Mouse (Mus musculus): ENCODE results near the gene Sirt7.

GRCm38 (mm10) chr11:120578024-120578693 is 46.9 kb downstream of the Sirt7 start:
- no peak for TF ChIP-seq CTCF (conservative IDR thresholded peaks at IDR 0.05; ENCODE audit: low read length)
- no peak for TF ChIP-seq NANOG (IDR thresholded peaks at IDR 0.05; ENCODE audit: borderline replicate concordance, low read length)
